Mouse (Mus musculus): Measurements from ENCODE around the gene Ppl. TPM values are rescaled to one million over a fixed set of nuclear protein-coding genes. Genes with fewer than 3 reads are reported as not detected.

Ppl gene
- polyA plus RNA-seq, 1 experiment from 2014 or later = 1.1 TPM

- DNase-seq (ENCODE audit: low spot score) (no peak), ATAC-seq (replicated peaks; ENCODE audit: low FRiP score) (peak; percentile 47)
- peaks cover 12% of the 10 kb centered on the region for H3K36me3 ChIP-seq (ENCODE audit: control insufficient read depth, insufficient read depth, low read length)
- under 1% methylated on average over 38 of the region's 38 CpGs for WGBS
- peak overlapping the region; percentile 70 for H3K27ac ChIP-seq (ENCODE audit: low read depth, low read length)
- H3K9me3 ChIP-seq (ENCODE audit: control insufficient read depth, low read length) = no peaks in the 10 kb centered on the region
- H3K4me2 ChIP-seq = peak overlapping the region; percentile 87
- H3K4me1 ChIP-seq (replicated peaks; ENCODE audit: control insufficient read depth, insufficient read depth, low read length) = peaks cover 9% of the 10 kb centered on the region
- peak overlapping the region; percentile 75 for H3K4me3 ChIP-seq (ENCODE audit: low read depth, low read length)
- no peaks in the 10 kb centered on the region for H3K27me3 ChIP-seq (replicated peaks; ENCODE audit: control insufficient read depth, insufficient read depth, low read length)
- peak overlapping the region; percentile 94 for H3K9ac ChIP-seq (ENCODE audit: low read depth, low read length)
Measured at GRCm38 (mm10) chr16:5049182-5049773, 82.9 kb downstream of the Ppl start.

GRCm38 (mm10) chr16:5045322-5045721 lies 86.9 kb downstream of the Ppl start:
- no peak overlapping the region for H3K4me2 ChIP-seq
- peaks cover 9% of the 10 kb centered on the region for H3K4me1 ChIP-seq (replicated peaks; ENCODE audit: control insufficient read depth, insufficient read depth, low read length)
- WGBS = 94% methylated on average over 3 of the region's 3 CpGs
- no peaks in the 10 kb centered on the region for H3K9me3 ChIP-seq (ENCODE audit: control insufficient read depth, low read length)
- peaks cover 25% of the 10 kb centered on the region for H3K36me3 ChIP-seq (ENCODE audit: control insufficient read depth, insufficient read depth, low read length)
- no peaks in the 10 kb centered on the region for H3K27me3 ChIP-seq (replicated peaks; ENCODE audit: control insufficient read depth, insufficient read depth, low read length)
- no peak overlapping the region for H3K27ac ChIP-seq (ENCODE audit: low read depth, low read length)
- H3K4me3 ChIP-seq (ENCODE audit: low read depth, low read length) = no peak overlapping the region
- no peak overlapping the region for H3K9ac ChIP-seq (ENCODE audit: low read depth, low read length)
- DNase-seq (ENCODE audit: low spot score) = no peak
- no peak for ATAC-seq (replicated peaks; ENCODE audit: low FRiP score)

- Histone ChIP-seq H3K9me3 (ENCODE audit: control insufficient read depth, low read length) (no peaks in the 10 kb centered on the region), H3K27me3 (replicated peaks; ENCODE audit: control insufficient read depth, insufficient read depth, low read length) (no peaks in the 10 kb centered on the region), H3K4me2 (no peak overlapping the region), H3K36me3 (ENCODE audit: control insufficient read depth, insufficient read depth, low read length) (peaks cover 55% of the 10 kb centered on the region), H3K4me1 (replicated peaks; ENCODE audit: control insufficient read depth, insufficient read depth, low read length) (no peaks in the 10 kb centered on the region), H3K27ac (ENCODE audit: low read depth, low read length) (no peak overlapping the region), H3K4me3 (ENCODE audit: low read depth, low read length) (no peak overlapping the region), H3K9ac (ENCODE audit: low read depth, low read length) (no peak overlapping the region)
- no peak for DNase-seq (ENCODE audit: low spot score)
- WGBS = 93% methylated on average over 5 of the region's 5 CpGs
- ATAC-seq (replicated peaks; ENCODE audit: low FRiP score) = no peak
Measured at GRCm38 (mm10) chr16:5036649-5037234, 95.5 kb downstream of the Ppl start.

Other genes starting within 250 kb of the Ppl start
- gene Mgrn1, start 246.2 kb downstream of the Ppl start, polyA plus RNA-seq (2014; fragmentation: Nextera tagmentation; extraction: Ambion mirVana) = 50.5 and 52.5 TPM in 2 replicates
- gene Nudt16l1, start 193.7 kb downstream of the Ppl start, polyA plus RNA-seq (2014; fragmentation: Nextera tagmentation; extraction: Ambion mirVana) = 102 and 103 TPM in 2 replicates
- 28.1 and 30.0 TPM in 2 replicates for gene Anks3, start 168.2 kb downstream of the Ppl start, polyA plus RNA-seq (2014; fragmentation: Nextera tagmentation; extraction: Ambion mirVana)
- gene Sept12, start 134.6 kb downstream of the Ppl start, polyA plus RNA-seq (2014; fragmentation: Nextera tagmentation; extraction: Ambion mirVana) = not detected in 2 replicates
- gene Smim22, start 125.1 kb downstream of the Ppl start, polyA plus RNA-seq (2014; fragmentation: Nextera tagmentation; extraction: Ambion mirVana) = 4.3 and 4.8 TPM in 2 replicates
- 65.2 and 65.9 TPM in 2 replicates for gene Rogdi, start 118.9 kb downstream of the Ppl start, polyA plus RNA-seq (2014; fragmentation: Nextera tagmentation; extraction: Ambion mirVana)
- gene Glyr1, start 82.6 kb downstream of the Ppl start, polyA plus RNA-seq (2014; fragmentation: Nextera tagmentation; extraction: Ambion mirVana) = 84.8 and 96.2 TPM in 2 replicates
- gene Ubn1, start 82.4 kb downstream of the Ppl start, polyA plus RNA-seq (2014; fragmentation: Nextera tagmentation; extraction: Ambion mirVana) = 17.2 and 19.2 TPM in 2 replicates
- gene Sec14l5, start 14.7 kb upstream of the Ppl start, polyA plus RNA-seq (2014; fragmentation: Nextera tagmentation; extraction: Ambion mirVana) = not detected in 2 replicates
- gene Nagpa, start 71.6 kb upstream of the Ppl start, polyA plus RNA-seq (2014; fragmentation: Nextera tagmentation; extraction: Ambion mirVana) = 29.2 and 30.0 TPM in 2 replicates
- 0.27 and 0.65 TPM in 2 replicates for gene AU021092, start 89.9 kb upstream of the Ppl start, polyA plus RNA-seq (2014; fragmentation: Nextera tagmentation; extraction: Ambion mirVana)
- 25.8 and 31.5 TPM in 2 replicates for gene Alg1, start 101.2 kb upstream of the Ppl start, polyA plus RNA-seq (2014; fragmentation: Nextera tagmentation; extraction: Ambion mirVana)
- gene Eef2kmt, start 123.6 kb upstream of the Ppl start, polyA plus RNA-seq (2014; fragmentation: Nextera tagmentation; extraction: Ambion mirVana) = 31.5 and 31.6 TPM in 2 replicates

Measured in liver, embryonic 11.5 days (tissue).